Mouse (Mus musculus) spleen, adult 2 months (tissue): ENCODE data around the gene Ppox.

Experiments used
- CTCF ChIP-seq: fragments of 200-500 bp; IDR thresholded peaks from 2 replicates; pipeline ENCODE4 v1.5.1; 2011; ENCODE audit warnings: mild to moderate bottlenecking, inconsistent platforms; ENCODE audit not compliant: insufficient read depth, insufficient read length, insufficient replicate concordance; ENCODE audit errors: extremely low read depth
- POLR2A ChIP-seq: fragments of 200-500 bp; IDR thresholded peaks from 2 replicates; pipeline ENCODE4 v1.6.1; 2011; ENCODE audit warnings: low read depth, low read length, inconsistent platforms

DNA sequence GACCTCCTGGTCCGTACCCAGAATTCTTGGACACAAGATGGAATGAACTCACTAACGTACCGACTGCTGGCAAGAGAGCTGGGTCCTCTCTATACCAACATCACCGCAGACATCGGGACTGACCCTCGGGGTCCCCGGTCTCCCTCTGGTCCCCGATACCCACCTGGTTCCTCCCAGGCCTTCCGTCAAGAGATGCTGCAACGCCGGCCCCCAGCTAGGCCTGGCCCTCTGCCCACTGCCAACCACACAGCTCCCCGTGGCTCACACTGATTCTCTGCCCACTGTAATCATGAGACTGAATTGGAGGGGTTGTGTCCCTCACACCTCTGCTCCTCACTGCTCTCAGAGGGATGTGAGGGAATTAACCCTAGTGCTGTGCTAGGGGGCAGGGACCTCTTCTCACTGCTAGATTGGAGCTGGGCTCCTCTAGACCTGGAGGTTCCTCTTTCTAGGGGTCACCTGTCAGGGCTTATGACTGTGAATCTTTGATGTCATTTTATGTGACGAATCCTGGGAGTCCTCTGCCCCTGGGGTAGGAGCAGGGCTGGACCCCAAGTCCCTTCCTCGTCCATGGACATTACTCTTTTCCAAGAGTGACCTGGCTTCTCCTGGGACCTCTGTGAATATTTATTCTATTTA, 4.8 kb downstream of the Ppox start:
- no peak for TF ChIP-seq POLR2A
- no peak for TF ChIP-seq CTCF
